Mouse (Mus musculus): ENCODE measurements around the gene Draxin. TPM values are rescaled to one million over a fixed set of nuclear protein-coding genes. Genes with fewer than 3 reads are reported as not detected.

The Draxin gene
- polyA plus RNA-seq, 1 experiment from 2014 or later, result 0.76 TPM

- peaks cover 13% of the 10 kb centered on the region; the same call in 1 of the 2 replicates for H3K4me1 ChIP-seq
- peak overlapping the region; percentile 55 for H3K9ac ChIP-seq
- WGBS, result 26% methylated on average over 22 of the region's 22 CpGs
- H3K9me3 ChIP-seq, result no peaks in the 10 kb centered on the region
- H3K4me3 ChIP-seq, result no peak overlapping the region
- no peak overlapping the region for H3K27ac ChIP-seq
- H3K4me2 ChIP-seq (replicated peaks), result peak overlapping the region; percentile 34
- peaks cover 17% of the 10 kb centered on the region; the same call in 1 of the 2 replicates for H3K27me3 ChIP-seq
- no peaks in the 10 kb centered on the region for H3K36me3 ChIP-seq
- no peak for ATAC-seq (ENCODE audit: low FRiP score, low read depth)
Observed at GRCm38 (mm10) chr4:148107621-148108291, 22.7 kb downstream of the Draxin start.

GRCm38 (mm10) chr4:148104146-148104545 is 26.4 kb downstream of the Draxin start:
- Histone ChIP-seq H3K4me1 (peaks cover 21% of the 10 kb centered on the region), H3K4me3 (no peak overlapping the region), H3K4me2 (replicated peaks) (no peak overlapping the region), H3K36me3 (no peaks in the 10 kb centered on the region), H3K27ac (no peak overlapping the region), H3K27me3 (peaks cover 17% of the 10 kb centered on the region; the same call in 1 of the 2 replicates), H3K9ac (no peak overlapping the region), H3K9me3 (no peaks in the 10 kb centered on the region)
- 73% methylated on average over 3 of the region's 3 CpGs for WGBS
- no peak for ATAC-seq (ENCODE audit: low FRiP score, low read depth)

- peak; percentile 80 for ATAC-seq (ENCODE audit: low FRiP score, low read depth)
- 20% methylated on average over 29 of the region's 29 CpGs for WGBS
- Histone ChIP-seq H3K9me3 (no peaks in the 10 kb centered on the region), H3K4me2 (replicated peaks) (peak overlapping the region; percentile 58), H3K27me3 (no peaks in the 10 kb centered on the region), H3K36me3 (no peaks in the 10 kb centered on the region), H3K4me3 (peak overlapping the region; percentile 20), H3K9ac (no peak overlapping the region), H3K27ac (peak overlapping the region; percentile 10; the same call in 1 of the 2 replicates), H3K4me1 (peaks cover 8% of the 10 kb centered on the region)
Observed at GRCm38 (mm10) chr4:148101801-148102527, 28.5 kb downstream of the Draxin start.

- Histone ChIP-seq H3K4me3 (no peak overlapping the region), H3K4me2 (replicated peaks) (no peak overlapping the region), H3K27ac (no peak overlapping the region), H3K4me1 (peaks cover 8% of the 10 kb centered on the region), H3K9ac (no peak overlapping the region), H3K36me3 (no peaks in the 10 kb centered on the region), H3K27me3 (no peaks in the 10 kb centered on the region), H3K9me3 (no peaks in the 10 kb centered on the region)
- no peak for ATAC-seq (ENCODE audit: low FRiP score, low read depth)
- 89% methylated on average over 3 of the region's 3 CpGs for WGBS
Observed at GRCm38 (mm10) chr4:148098666-148099065, 31.8 kb downstream of the Draxin start.

- H3K27ac ChIP-seq, result no peak overlapping the region
- H3K36me3 ChIP-seq, result no peaks in the 10 kb centered on the region
- no peaks in the 10 kb centered on the region for H3K9me3 ChIP-seq
- ATAC-seq (ENCODE audit: low FRiP score, low read depth), result no peak
- peaks cover 8% of the 10 kb centered on the region for H3K4me1 ChIP-seq
- WGBS, result 86% methylated on average over 2 of the region's 2 CpGs
- H3K27me3 ChIP-seq, result no peaks in the 10 kb centered on the region
- no peak overlapping the region for H3K4me3 ChIP-seq
- no peak overlapping the region for H3K9ac ChIP-seq
- no peak overlapping the region for H3K4me2 ChIP-seq (replicated peaks)
Observed at GRCm38 (mm10) chr4:148097936-148098335, 32.6 kb downstream of the Draxin start.

- no peak overlapping the region for H3K4me3 ChIP-seq
Observed at GRCm38 (mm10) chr4:148095081-148095480, 35.4 kb downstream of the Draxin start.

GRCm38 (mm10) chr4:148094161-148094560 is 36.3 kb downstream of the Draxin start:
- Histone ChIP-seq H3K27me3 (no peaks in the 10 kb centered on the region), H3K27ac (no peak overlapping the region), H3K4me2 (replicated peaks) (no peak overlapping the region), H3K9me3 (no peaks in the 10 kb centered on the region), H3K9ac (no peak overlapping the region), H3K4me3 (no peak overlapping the region), H3K36me3 (no peaks in the 10 kb centered on the region), H3K4me1 (no peaks in the 10 kb centered on the region)
- no peak for ATAC-seq (ENCODE audit: low FRiP score, low read depth)
- 83% methylated on average over 5 of the region's 5 CpGs for WGBS

More at GRCm38 (mm10) chr4:148095081-148095480, 35.4 kb downstream of the Draxin start:
- WGBS, result 75% methylated on average over 4 of the region's 4 CpGs
- no peaks in the 10 kb centered on the region for H3K36me3 ChIP-seq
- no peaks in the 10 kb centered on the region for H3K4me1 ChIP-seq
- H3K27ac ChIP-seq, result no peak overlapping the region
- no peak for ATAC-seq (ENCODE audit: low FRiP score, low read depth)
- no peak overlapping the region for H3K4me2 ChIP-seq (replicated peaks)
- H3K9ac ChIP-seq, result no peak overlapping the region
- H3K27me3 ChIP-seq, result no peaks in the 10 kb centered on the region
- no peaks in the 10 kb centered on the region for H3K9me3 ChIP-seq

- Histone ChIP-seq H3K4me1 (peaks cover 4% of the 10 kb centered on the region), H3K27me3 (no peaks in the 10 kb centered on the region), H3K27ac (no peak overlapping the region), H3K9me3 (no peaks in the 10 kb centered on the region), H3K9ac (no peak overlapping the region), H3K36me3 (no peaks in the 10 kb centered on the region), H3K4me3 (no peak overlapping the region), H3K4me2 (replicated peaks) (no peak overlapping the region)
- WGBS, result 90% methylated on average over 11 of the region's 11 CpGs
- ATAC-seq (ENCODE audit: low FRiP score, low read depth), result no peak
Observed at GRCm38 (mm10) chr4:148092551-148093271, 37.8 kb downstream of the Draxin start.

GRCm38 (mm10) chr4:148091181-148091580 is 39.3 kb downstream of the Draxin start:
- 97% methylated on average over 1 of the region's 1 CpGs for WGBS
- Histone ChIP-seq H3K36me3 (no peaks in the 10 kb centered on the region), H3K4me1 (peaks cover 17% of the 10 kb centered on the region), H3K9ac (no peak overlapping the region), H3K9me3 (no peaks in the 10 kb centered on the region), H3K4me2 (replicated peaks) (no peak overlapping the region), H3K4me3 (no peak overlapping the region), H3K27me3 (no peaks in the 10 kb centered on the region), H3K27ac (no peak overlapping the region)
- ATAC-seq (ENCODE audit: low FRiP score, low read depth), result no peak

GRCm38 (mm10) chr4:148089166-148089565 is 41.3 kb downstream of the Draxin start:
- WGBS, result 56% methylated on average over 4 of the region's 4 CpGs
- H3K9ac ChIP-seq, result peak overlapping the region; percentile 48; the same call in 1 of the 2 replicates
- H3K4me2 ChIP-seq (replicated peaks), result no peak overlapping the region
- H3K36me3 ChIP-seq, result no peaks in the 10 kb centered on the region
- H3K4me1 ChIP-seq, result peaks cover 27% of the 10 kb centered on the region
- H3K9me3 ChIP-seq, result no peaks in the 10 kb centered on the region
- no peaks in the 10 kb centered on the region for H3K27me3 ChIP-seq
- ATAC-seq (ENCODE audit: low FRiP score, low read depth), result no peak
- H3K27ac ChIP-seq, result no peak overlapping the region
- no peak overlapping the region for H3K4me3 ChIP-seq

GRCm38 (mm10) chr4:148087907-148088527 is 42.5 kb downstream of the Draxin start, which contains the start of gene Agtrap:
TSS of gene Agtrap (minus strand) at chr4:148088031.
- 5% methylated on average over 34 of the region's 34 CpGs for WGBS
- peaks cover 38% of the 10 kb centered on the region for H3K4me1 ChIP-seq
- peak within 1 kb of the TSS; percentile 89 for H3K4me3 ChIP-seq
- H3K36me3 ChIP-seq, result no peaks in the 10 kb centered on the region
- peak within 1 kb of the TSS; percentile 87 for H3K9ac ChIP-seq
- peak; percentile 91 for ATAC-seq (ENCODE audit: low FRiP score, low read depth)
- H3K27ac ChIP-seq, result peak within 1 kb of the TSS; percentile 39; the same call in 1 of the 2 replicates
- no peaks in the 10 kb centered on the region for H3K27me3 ChIP-seq
- no peaks in the 10 kb centered on the region for H3K9me3 ChIP-seq
- H3K4me2 ChIP-seq (replicated peaks), result peak within 1 kb of the TSS; percentile 90

All from limb, embryonic 13.5 days (tissue).